Mouse (Mus musculus) liver, adult 2 months (tissue): Measurements from ENCODE around the gene Ldb3. TPM values are rescaled to one million over a fixed set of nuclear protein-coding genes. Genes with fewer than 3 reads are reported as not detected.
A peak's percentile ranks its signal among the peaks of the same experiment; 100 is the strongest.

Source experiments
- DNase-seq: peaks from one replicate; pipeline ENCODE4 v3.0.0-alpha.2; 2011; ENCODE audit warnings: low read depth, low spot score; ENCODE audit errors: extremely low read depth
- H3K27ac ChIP-seq: fragments of 200-500 bp; replicated peaks from 2 replicates; pipeline ENCODE4 v1.5.1; 2012; ENCODE audit warnings: low read depth, mild to moderate bottlenecking, control low read depth, inconsistent platforms, low read length; ENCODE audit not compliant: insufficient read depth
- H3K27me3 ChIP-seq: fragments of 200-500 bp; 2 replicates; pipeline ENCODE4 v1.6.1; 2012; ENCODE audit warnings: mild to moderate bottlenecking, moderate library complexity, low read length, inconsistent platforms; ENCODE audit not compliant: control insufficient read depth, insufficient read depth
- H3K36me3 ChIP-seq: fragments of 200-500 bp; 2 replicates; pipeline ENCODE4 v1.6.1; 2012; ENCODE audit warnings: low read length, inconsistent platforms; ENCODE audit not compliant: control insufficient read depth, insufficient read depth
- H3K4me1 ChIP-seq: fragments of 200-500 bp; 2 replicates; pipeline ENCODE4 v1.6.1; 2011; ENCODE audit warnings: low read length; ENCODE audit not compliant: control insufficient read depth, insufficient read depth
- H3K4me3 ChIP-seq: fragments of 200-500 bp; 2 replicates; pipeline ENCODE4 v1.5.1; 2011; ENCODE audit warnings: low read depth, mild to moderate bottlenecking, control low read depth, low read length, moderate library complexity; ENCODE audit not compliant: insufficient read depth
- H3K79me2 ChIP-seq: fragments of 200-500 bp; 2 replicates; pipeline ENCODE4 v1.6.1; 2012; ENCODE audit warnings: inconsistent platforms, mild to moderate bottlenecking, low read length, moderate library complexity; ENCODE audit not compliant: control insufficient read depth, insufficient read depth
- H3K9ac ChIP-seq: fragments of 200-500 bp; 2 replicates; pipeline ENCODE4 v1.6.1; 2012; ENCODE audit warnings: low read depth, mild to moderate bottlenecking, control low read depth, inconsistent platforms, low read length
- CTCF ChIP-seq: fragments of 200-500 bp; IDR thresholded peaks from 2 replicates; pipeline ENCODE4 v1.5.1; 2011; ENCODE audit warnings: low read depth, low read length, control low read depth
- POLR2A ChIP-seq: fragments of 200-500 bp; IDR thresholded peaks from 2 replicates; pipeline ENCODE4 v1.6.1; 2011; ENCODE audit warnings: low read length, control low read depth; ENCODE audit not compliant: insufficient read depth; ENCODE audit errors: extremely low read depth
- WGBS: fragments of 180-500 bp; shearing (Covaris S2); methylation state at CpG from one replicate; pipeline ENCODE4 v1.1.7; 2018; 5-methylcytosine and 5-hydroxymethylcytosine counted together
- polyA plus RNA-seq: library from polyadenylated mRNA; depleted of rRNA; stranded (reverse); fragments of >200 nt; gene quantifications from 2 replicates; pipeline ENCODE4 v1.2.3, GENCODE M21; 2012
- total RNA-seq: library from RNA; depleted of rRNA; stranded (reverse); fragments of >200 nt; gene quantifications from 2 replicates; pipeline ENCODE4 v1.2.3, GENCODE M21; 2014

Gene Ldb3
- total and polyA plus RNA-seq, 2 experiments = 0.06 to 0.18 TPM

GRCm38 (mm10) chr14:34567697-34568096 is 20.8 kb downstream of the Ldb3 start:
- Histone ChIP-seq H3K4me3 (no peak overlapping the region), H3K27ac (no peak overlapping the region), H3K36me3 (no peaks in the 10 kb centered on the region), H3K4me1 (no peaks in the 10 kb centered on the region), H3K79me2 (no peaks in the 10 kb centered on the region), H3K9ac (no peak overlapping the region), H3K27me3 (no peaks in the 10 kb centered on the region)
- TF ChIP-seq CTCF (no peak), POLR2A (no peak)
- WGBS = 81% methylated on average over 5 of the region's 5 CpGs
- no peak for DNase-seq

- H3K36me3 ChIP-seq = no peaks in the 10 kb centered on the region
- no peaks in the 10 kb centered on the region for H3K79me2 ChIP-seq
- H3K4me3 ChIP-seq = no peak overlapping the region
- H3K27ac ChIP-seq = no peak overlapping the region
- H3K27me3 ChIP-seq = no peaks in the 10 kb centered on the region
- no peak for DNase-seq
- 93% methylated on average over 7 of the region's 7 CpGs for WGBS
- no peak overlapping the region for H3K9ac ChIP-seq
- no peak for TF ChIP-seq CTCF
- no peak for TF ChIP-seq POLR2A
- H3K4me1 ChIP-seq = no peaks in the 10 kb centered on the region
Observed at GRCm38 (mm10) chr14:34566530-34566929, 22.0 kb downstream of the Ldb3 start.

DNA sequence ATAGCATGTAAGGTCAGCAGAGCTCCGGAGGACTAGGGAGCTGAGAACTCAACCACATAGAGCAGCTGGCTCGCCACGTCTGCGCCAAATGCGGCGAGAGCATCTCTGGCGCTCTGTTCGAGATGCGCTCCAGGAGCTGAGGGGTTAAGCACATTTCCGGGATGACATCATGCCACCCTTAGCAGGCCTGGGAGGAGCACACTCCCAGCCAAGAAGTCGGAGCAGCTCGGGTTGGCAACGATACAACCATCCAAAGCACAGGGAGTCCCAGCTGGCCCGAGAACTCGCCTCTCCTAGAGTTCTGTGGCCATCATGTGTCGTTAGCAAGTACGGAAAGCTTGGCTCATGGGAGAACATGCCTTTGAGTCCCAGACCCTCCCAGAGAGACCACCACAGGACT is 22.8 kb downstream of the Ldb3 start:
- no peaks in the 10 kb centered on the region for H3K79me2 ChIP-seq
- DNase-seq = peak; percentile 23
- H3K4me1 ChIP-seq = no peaks in the 10 kb centered on the region
- no peak overlapping the region for H3K27ac ChIP-seq
- no peak for TF ChIP-seq POLR2A
- no peak for TF ChIP-seq CTCF
- H3K4me3 ChIP-seq = no peak overlapping the region
- no peaks in the 10 kb centered on the region for H3K27me3 ChIP-seq
- H3K36me3 ChIP-seq = no peaks in the 10 kb centered on the region
- WGBS = 73% methylated on average over 17 of the region's 17 CpGs
- no peak overlapping the region for H3K9ac ChIP-seq

DNA sequence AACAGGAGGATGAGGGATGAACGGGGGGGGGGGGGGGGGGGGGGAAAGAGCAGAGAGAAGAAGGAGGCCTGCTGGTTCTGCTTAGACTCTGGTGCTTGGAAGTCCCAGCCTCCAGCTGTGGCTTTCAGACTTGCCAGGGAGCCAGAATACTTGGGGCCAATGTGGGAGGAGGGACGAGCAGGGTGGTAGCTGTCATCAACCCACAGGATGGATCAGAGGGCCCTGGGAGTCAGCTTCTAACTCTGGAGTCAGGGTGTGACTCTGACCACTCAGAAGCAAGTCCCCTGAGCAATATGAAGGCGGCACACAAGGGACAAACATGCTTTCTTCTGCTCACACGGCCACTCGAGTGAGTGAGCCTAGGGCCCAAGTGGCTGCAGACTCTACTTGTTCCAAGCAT is 23.8 kb downstream of the Ldb3 start:
- Histone ChIP-seq H3K9ac (no peak overlapping the region), H3K27me3 (no peaks in the 10 kb centered on the region), H3K36me3 (no peaks in the 10 kb centered on the region), H3K4me3 (no peak overlapping the region), H3K27ac (no peak overlapping the region), H3K4me1 (no peaks in the 10 kb centered on the region), H3K79me2 (no peaks in the 10 kb centered on the region)
- DNase-seq = no peak
- WGBS = 77% methylated on average over 5 of the region's 5 CpGs
- TF ChIP-seq CTCF (no peak), POLR2A (no peak)

DNA sequence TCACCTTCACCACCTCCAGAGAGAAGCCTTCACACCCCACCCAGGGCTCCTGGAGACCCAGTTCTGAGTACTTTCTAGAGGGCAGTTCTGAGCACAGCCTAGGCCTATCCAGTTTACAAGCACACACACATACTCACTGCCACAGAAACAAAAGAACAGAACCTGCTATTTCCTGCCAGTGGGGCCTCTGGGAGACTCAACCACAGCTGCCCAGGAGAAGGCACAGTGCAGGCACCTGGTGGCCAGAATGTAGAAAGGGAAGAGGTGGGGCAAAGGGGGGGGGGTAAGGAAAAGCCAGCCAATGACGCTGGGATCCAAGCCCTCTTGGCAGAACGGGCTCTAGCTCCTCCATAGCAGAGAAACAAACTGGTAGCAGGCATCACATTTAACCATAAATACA is 26.1 kb downstream of the Ldb3 start:
- TF ChIP-seq CTCF = no peak
- no peak for TF ChIP-seq POLR2A
- Histone ChIP-seq H3K36me3 (no peaks in the 10 kb centered on the region), H3K4me1 (no peaks in the 10 kb centered on the region), H3K79me2 (no peaks in the 10 kb centered on the region), H3K4me3 (no peak overlapping the region), H3K27ac (no peak overlapping the region), H3K27me3 (no peaks in the 10 kb centered on the region), H3K9ac (no peak overlapping the region)
- DNase-seq = no peak
- WGBS = 60% methylated on average over 2 of the region's 2 CpGs

DNA sequence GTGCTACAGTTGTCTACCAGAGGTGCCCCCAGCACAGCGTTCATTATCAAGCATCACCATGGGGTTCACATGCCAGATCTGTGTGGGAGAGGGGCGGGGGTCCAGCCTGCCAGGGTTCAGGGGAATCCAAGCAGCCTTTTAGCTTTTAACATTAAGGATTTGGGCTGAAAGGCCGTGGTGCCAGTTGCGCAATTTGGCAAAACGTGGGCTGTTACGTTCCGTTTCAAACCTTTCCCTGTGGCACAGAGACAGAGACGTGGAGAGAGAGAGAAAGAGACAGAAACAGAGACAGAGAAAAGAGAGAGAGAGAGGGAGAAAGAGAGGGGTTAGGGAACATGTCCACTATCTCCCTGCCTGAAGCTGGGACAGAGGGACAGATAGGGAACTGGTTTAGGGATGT is 26.8 kb downstream of the Ldb3 start:
- Histone ChIP-seq H3K4me3 (no peak overlapping the region), H3K4me1 (no peaks in the 10 kb centered on the region), H3K27ac (no peak overlapping the region), H3K9ac (no peak overlapping the region), H3K27me3 (no peaks in the 10 kb centered on the region), H3K36me3 (no peaks in the 10 kb centered on the region), H3K79me2 (no peaks in the 10 kb centered on the region)
- 51% methylated on average over 8 of the region's 8 CpGs for WGBS
- TF ChIP-seq POLR2A (no peak), CTCF (no peak)
- peak; percentile 49 for DNase-seq
